Mouse (Mus musculus) adrenal gland, adult (tissue): ENCODE data around the gene Hyal2.

ENCODE experiments used
- DNase-seq, 2 experiments: peaks; one replicate each; pipeline ENCODE4 v3.0.0; 2022 to 2023; ENCODE audit warnings: low spot score in 1 of 2; ENCODE audit not compliant: inconsistent age in 2 of 2

Hyal2 gene

GRCm38 (mm10) chr9:107567702-107568319 is at the start of gene Hyal2:
Gene Hyal2 (plus strand): TSS chr9:107567945.
- DNase-seq: peak; percentile 76 to 83

GRCm38 (mm10) chr9:107520331-107520730 is 47.4 kb upstream of the Hyal2 start:
- no peak for DNase-seq

GRCm38 (mm10) chr9:107521190-107521589 is 46.6 kb upstream of the Hyal2 start:
- DNase-seq: no peak

- DNase-seq: peak; percentile 48 to 80
These were observed 45.9 kb upstream of the Hyal2 start for GRCm38 (mm10) chr9:107521711-107522399.

GRCm38 (mm10) chr9:107522400-107522711 is 45.4 kb upstream of the Hyal2 start:
- no peak for DNase-seq

GRCm38 (mm10) chr9:107526198-107527026 is 41.3 kb upstream of the Hyal2 start:
- DNase-seq: peak; percentile 81 to 91

- DNase-seq: peak; percentile 96 to 97
These were observed 33.8 kb upstream of the Hyal2 start, which contains the start of gene Tmem115 for GRCm38 (mm10) chr9:107533791-107534407. Gene Tmem115 (plus strand): TSS chr9:107533945.

GRCm38 (mm10) chr9:107534408-107535202 is 33.1 kb upstream of the Hyal2 start:
- DNase-seq: peak; percentile 56 to 73

- no peak for DNase-seq
These were observed 29.5 kb upstream of the Hyal2 start for GRCm38 (mm10) chr9:107538231-107538630.

- no peak for DNase-seq
These were observed 29.0 kb upstream of the Hyal2 start for GRCm38 (mm10) chr9:107538711-107539110.

- peak in 1 of 2 experiments; percentile 51 for DNase-seq
These were observed 27.8 kb upstream of the Hyal2 start for GRCm38 (mm10) chr9:107539940-107540339.

- DNase-seq: no peak
These were observed 27.3 kb upstream of the Hyal2 start for GRCm38 (mm10) chr9:107540420-107540819.

- no peak for DNase-seq
These were observed 26.7 kb upstream of the Hyal2 start for GRCm38 (mm10) chr9:107541005-107541404.

GRCm38 (mm10) chr9:107541474-107542351 is 26.0 kb upstream of the Hyal2 start, which contains the start of the genes Cyb561d2 and Nprl2:
Gene Cyb561d2 (minus strand): TSS chr9:107542193.
Gene Nprl2 (plus strand): TSS chr9:107542226.
- DNase-seq: peak; percentile 97 to 99

- no peak for DNase-seq
These were observed 25.4 kb upstream of the Hyal2 start for GRCm38 (mm10) chr9:107542352-107542686.

- DNase-seq: peak in 1 of 2 experiments; percentile 52
These were observed 25.0 kb upstream of the Hyal2 start for GRCm38 (mm10) chr9:107542721-107543120.

GRCm38 (mm10) chr9:107543299-107543698 is 24.4 kb upstream of the Hyal2 start:
- DNase-seq: peak in 1 of 2 experiments; percentile 43

GRCm38 (mm10) chr9:107544196-107544700 is 23.5 kb upstream of the Hyal2 start:
- peak in 1 of 2 experiments; percentile 46 for DNase-seq

- peak in 1 of 2 experiments; percentile 56 for DNase-seq
These were observed 23.0 kb upstream of the Hyal2 start for GRCm38 (mm10) chr9:107544729-107545128.
